Mouse (Mus musculus) hindbrain, embryonic 10.5 days (tissue): ENCODE measurements around the gene Nr2e1. TPM values are rescaled to one million over a fixed set of nuclear protein-coding genes. Genes with fewer than 3 reads are reported as not detected.
A peak's percentile ranks its signal among the peaks of the same experiment; 100 is the strongest.

ENCODE experiments used
- DNase-seq: peaks from one replicate; pipeline ENCODE4 v3.0.0-alpha.2; 2017; ENCODE audit warnings: low spot score
- H3K27ac ChIP-seq: fragments of 300-500 bp; sonication (generic); 2 replicates; pipeline ENCODE4 v1.5.1; 2016; ENCODE audit warnings: mild to moderate bottlenecking, moderate library complexity
- H3K27me3 ChIP-seq: fragments of 300-500 bp; sonication (generic); 2 replicates; pipeline ENCODE4 v1.6.1; 2016; ENCODE audit warnings: mild to moderate bottlenecking; ENCODE audit not compliant: poor library complexity, insufficient read depth, severe bottlenecking
- H3K36me3 ChIP-seq: fragments of 300-500 bp; sonication (generic); 2 replicates; pipeline ENCODE4 v1.6.1; 2016; ENCODE audit warnings: mild to moderate bottlenecking, moderate library complexity
- H3K4me1 ChIP-seq: fragments of 300-500 bp; sonication (generic); replicated peaks from 2 replicates; pipeline ENCODE4 v1.6.1; 2016; ENCODE audit warnings: mild to moderate bottlenecking
- H3K4me3 ChIP-seq: fragments of 300-500 bp; sonication (generic); 2 replicates; pipeline ENCODE4 v1.5.1; 2016; ENCODE audit warnings: mild to moderate bottlenecking, moderate library complexity
- H3K9me3 ChIP-seq: fragments of 300-500 bp; sonication (generic); 2 replicates; pipeline ENCODE4 v1.6.1; 2016; ENCODE audit warnings: mild to moderate bottlenecking, moderate library complexity
- WGBS: fragments of 180-500 bp; shearing (Covaris S2); methylation state at CpG from one replicate; pipeline ENCODE4 v1.1.7; 2016; 5-methylcytosine and 5-hydroxymethylcytosine counted together
- polyA plus RNA-seq: library from polyadenylated mRNA; unstranded; fragments of >200 nt; fragmentation: Nextera tagmentation; extraction: Ambion mirVana; gene quantifications from 2 replicates; pipeline ENCODE4 v1.2.1, GENCODE M21; 2016

Gene Nr2e1
- 1.2 and 3.0 TPM in 2 replicates for polyA plus RNA-seq

- under 1% methylated on average over 43 of the region's 43 CpGs for WGBS
- Histone ChIP-seq H3K4me1 (peaks cover 55% of the 10 kb centered on the region), H3K4me3 (peak within 1 kb of the TSS; percentile 39), H3K27me3 (peaks cover 100% of the 10 kb centered on the region), H3K27ac (0 out of 2 replicates have a peak within 1 kb of the TSS, but pooled peaks have one; percentile 3), H3K9me3 (peaks cover 4% of the 10 kb centered on the region), H3K36me3 (no peaks in the 10 kb centered on the region)
- peak; percentile 72 for DNase-seq
These were observed at the start of gene Nr2e1, which contains the start of gene Ostm1 for GRCm38 (mm10) chr10:42583157-42583872. Nr2e1 (minus strand) TSS chr10:42583632. Ostm1 (plus strand) TSS chr10:42583822.

- no peak overlapping the region for H3K27ac ChIP-seq
These were observed 49.3 kb upstream of the Nr2e1 start for GRCm38 (mm10) chr10:42632453-42633360.

GRCm38 (mm10) chr10:42631754-42632452 is 48.5 kb upstream of the Nr2e1 start:
- Histone ChIP-seq H3K4me1 (peaks cover 55% of the 10 kb centered on the region), H3K4me3 (peak overlapping the region; percentile 40), H3K9me3 (no peaks in the 10 kb centered on the region), H3K36me3 (no peaks in the 10 kb centered on the region), H3K27ac (peak overlapping the region; percentile 50), H3K27me3 (peaks cover 100% of the 10 kb centered on the region)
- under 1% methylated on average over 42 of the region's 42 CpGs for WGBS
- peak; percentile 44 for DNase-seq

More at GRCm38 (mm10) chr10:42632453-42633360, 49.3 kb upstream of the Nr2e1 start:
- peak; percentile 45 for DNase-seq
- Histone ChIP-seq H3K9me3 (no peaks in the 10 kb centered on the region), H3K4me3 (peak overlapping the region; percentile 40), H3K36me3 (no peaks in the 10 kb centered on the region), H3K4me1 (peaks cover 56% of the 10 kb centered on the region), H3K27me3 (peaks cover 100% of the 10 kb centered on the region)
- under 1% methylated on average over 39 of the region's 39 CpGs for WGBS

GRCm38 (mm10) chr10:42630596-42631355 is 47.3 kb upstream of the Nr2e1 start:
- H3K27me3 ChIP-seq = peaks cover 100% of the 10 kb centered on the region
- H3K4me3 ChIP-seq = 0 out of 2 replicates have a peak overlapping the region, but pooled peaks have one; percentile 4
- peak; percentile 69 for DNase-seq
- no peak overlapping the region for H3K27ac ChIP-seq
- H3K9me3 ChIP-seq = no peaks in the 10 kb centered on the region
- peaks cover 47% of the 10 kb centered on the region for H3K4me1 ChIP-seq
- no peaks in the 10 kb centered on the region for H3K36me3 ChIP-seq
- WGBS = 1% methylated on average over 19 of the region's 19 CpGs

GRCm38 (mm10) chr10:42625907-42626306 is 42.5 kb upstream of the Nr2e1 start:
- Histone ChIP-seq H3K27ac (no peak overlapping the region), H3K4me1 (peaks cover 7% of the 10 kb centered on the region), H3K27me3 (peaks cover 99% of the 10 kb centered on the region), H3K9me3 (no peaks in the 10 kb centered on the region), H3K4me3 (no peak overlapping the region), H3K36me3 (no peaks in the 10 kb centered on the region)
- WGBS = 81% methylated on average over 2 of the region's 2 CpGs
- DNase-seq = no peak

- no peaks in the 10 kb centered on the region for H3K36me3 ChIP-seq
These were observed 34.9 kb upstream of the Nr2e1 start for GRCm38 (mm10) chr10:42618291-42618690.

GRCm38 (mm10) chr10:42614766-42615165 is 31.3 kb upstream of the Nr2e1 start:
- H3K4me3 ChIP-seq = no peak overlapping the region
- 6% methylated on average over 9 of the region's 9 CpGs for WGBS
- H3K27ac ChIP-seq = no peak overlapping the region
- H3K36me3 ChIP-seq = no peaks in the 10 kb centered on the region
- peaks cover 100% of the 10 kb centered on the region for H3K27me3 ChIP-seq
- peaks cover 9% of the 10 kb centered on the region; the same call in 1 of the 2 replicates for H3K9me3 ChIP-seq
- peak; percentile 23 for DNase-seq
- peaks cover 15% of the 10 kb centered on the region for H3K4me1 ChIP-seq

More at GRCm38 (mm10) chr10:42618291-42618690, 34.9 kb upstream of the Nr2e1 start:
- Histone ChIP-seq H3K4me3 (no peak overlapping the region), H3K9me3 (0 out of 2 replicates have a peak, but pooled peaks cover 4% of the 10 kb centered on the region), H3K4me1 (peaks cover 10% of the 10 kb centered on the region), H3K27ac (no peak overlapping the region), H3K27me3 (peaks cover 100% of the 10 kb centered on the region)
- WGBS = 44% methylated on average over 2 of the region's 2 CpGs
- no peak for DNase-seq

GRCm38 (mm10) chr10:42613639-42614381 is 30.4 kb upstream of the Nr2e1 start:
- peaks cover 9% of the 10 kb centered on the region; the same call in 1 of the 2 replicates for H3K9me3 ChIP-seq
- peak; percentile 77 for DNase-seq
- peaks cover 100% of the 10 kb centered on the region for H3K27me3 ChIP-seq
- peak overlapping the region; percentile 50; the same call in 1 of the 2 replicates for H3K27ac ChIP-seq
- H3K36me3 ChIP-seq = no peaks in the 10 kb centered on the region
- H3K4me3 ChIP-seq = peak overlapping the region; percentile 44
- WGBS = under 1% methylated on average over 40 of the region's 40 CpGs
- H3K4me1 ChIP-seq = peaks cover 15% of the 10 kb centered on the region

GRCm38 (mm10) chr10:42613075-42613474 is 29.6 kb upstream of the Nr2e1 start:
- peak; percentile 32 for DNase-seq
- no peak overlapping the region for H3K4me3 ChIP-seq
- peaks cover 12% of the 10 kb centered on the region; the same call in 1 of the 2 replicates for H3K9me3 ChIP-seq
- H3K27ac ChIP-seq = no peak overlapping the region
- H3K4me1 ChIP-seq = peaks cover 15% of the 10 kb centered on the region
- H3K27me3 ChIP-seq = peaks cover 100% of the 10 kb centered on the region
- H3K36me3 ChIP-seq = no peaks in the 10 kb centered on the region
- WGBS = 6% methylated on average over 12 of the region's 12 CpGs

- H3K27me3 ChIP-seq = peaks cover 70% of the 10 kb centered on the region
- WGBS = 74% methylated on average over 4 of the region's 4 CpGs
- peaks cover 23% of the 10 kb centered on the region for H3K9me3 ChIP-seq
- no peaks in the 10 kb centered on the region for H3K36me3 ChIP-seq
- no peak overlapping the region for H3K27ac ChIP-seq
- no peaks in the 10 kb centered on the region for H3K4me1 ChIP-seq
- H3K4me3 ChIP-seq = no peak overlapping the region
- no peak for DNase-seq
These were observed 23.3 kb upstream of the Nr2e1 start for GRCm38 (mm10) chr10:42606757-42607156.

- DNase-seq = no peak
- WGBS = 69% methylated on average over 2 of the region's 2 CpGs
- no peaks in the 10 kb centered on the region for H3K36me3 ChIP-seq
- no peak overlapping the region for H3K27ac ChIP-seq
- H3K4me3 ChIP-seq = no peak overlapping the region
- peaks cover 23% of the 10 kb centered on the region for H3K9me3 ChIP-seq
- no peaks in the 10 kb centered on the region for H3K4me1 ChIP-seq
- H3K27me3 ChIP-seq = peaks cover 70% of the 10 kb centered on the region
These were observed 21.4 kb upstream of the Nr2e1 start for GRCm38 (mm10) chr10:42604874-42605273.
